Mouse (Mus musculus): ENCODE data around the gene Pld1.
A peak's percentile ranks its signal among the peaks of the same experiment; 100 is the strongest.

- peak; percentile 66 for TF ChIP-seq CTCF (conservative IDR thresholded peaks at IDR 0.05; ENCODE audit: low read length)
- TF ChIP-seq NANOG (IDR thresholded peaks at IDR 0.05; ENCODE audit: borderline replicate concordance, low read length), result no peak
- TF ChIP-seq POU5F1 (IDR thresholded peaks at IDR 0.05; ENCODE audit: borderline replicate concordance, low read length), result no peak
Measured at GRCm38 (mm10) chr3:28007684-28008083, 69.2 kb downstream of the Pld1 start.
